Mouse (Mus musculus) small intestine, adult 2 months (tissue): ENCODE data around the gene Glce. TPM values are rescaled to one million over a fixed set of nuclear protein-coding genes. Genes with fewer than 3 reads are reported as not detected.

Experiments used
- H3K27ac ChIP-seq: fragments of 200-500 bp; 2 replicates; pipeline ENCODE4 v1.5.1; 2012; ENCODE audit warnings: low read depth, low read length, control low read depth, inconsistent platforms; ENCODE audit not compliant: insufficient read depth
- H3K27me3 ChIP-seq: fragments of 200-500 bp; 2 replicates; pipeline ENCODE4 v1.6.1; 2012; ENCODE audit warnings: mild to moderate bottlenecking, moderate library complexity, low read length, inconsistent platforms; ENCODE audit not compliant: control insufficient read depth, insufficient read depth
- H3K36me3 ChIP-seq: fragments of 200-500 bp; 2 replicates; pipeline ENCODE4 v1.6.1; 2012; ENCODE audit warnings: mild to moderate bottlenecking, low read length, control low read depth, inconsistent platforms; ENCODE audit not compliant: control insufficient read depth, insufficient read depth
- H3K4me1 ChIP-seq: fragments of 200-500 bp; 2 replicates; pipeline ENCODE4 v1.6.1; 2012; ENCODE audit warnings: low read length, inconsistent platforms, mixed read lengths; ENCODE audit not compliant: control insufficient read depth, insufficient read depth, insufficient read length
- H3K4me3 ChIP-seq: fragments of 200-500 bp; 2 replicates; pipeline ENCODE4 v1.5.1; 2012; ENCODE audit warnings: low read depth, mild to moderate bottlenecking, control low read depth, inconsistent platforms, low read length, moderate library complexity
- CTCF ChIP-seq: fragments of 200-500 bp; IDR thresholded peaks from 2 replicates; pipeline ENCODE4 v1.5.1; 2012; ENCODE audit warnings: low read depth, mild to moderate bottlenecking, control low read depth, inconsistent platforms, low read length, moderate library complexity, mixed read lengths; ENCODE audit not compliant: insufficient replicate concordance, insufficient read length; ENCODE audit errors: extremely low read depth
- POLR2A ChIP-seq: fragments of 200-500 bp; IDR thresholded peaks from 2 replicates; pipeline ENCODE4 v1.6.1; 2012; ENCODE audit warnings: low read depth, mild to moderate bottlenecking, control low read depth, inconsistent platforms, low read length, moderate library complexity
- WGBS: fragments of 180-500 bp; shearing (Covaris S2); methylation state at CpG from one replicate; pipeline ENCODE4 v1.1.7; 2018; 5-methylcytosine and 5-hydroxymethylcytosine counted together
- polyA plus RNA-seq: library from polyadenylated mRNA; depleted of rRNA; stranded (reverse); fragments of >200 nt; gene quantifications from 2 replicates; pipeline ENCODE4 v1.2.3, GENCODE M21; 2012

Gene Glce
- polyA plus RNA-seq, 1 experiment = 2.2 TPM

GRCm38 (mm10) chr9:62145198-62145597 lies 22.7 kb upstream of the Glce start:
- 87% methylated on average over 2 of the region's 2 CpGs for WGBS
- H3K4me3 ChIP-seq = no peak overlapping the region
- no peak for TF ChIP-seq CTCF
- no peak for TF ChIP-seq POLR2A
- H3K4me1 ChIP-seq = peaks cover 12% of the 10 kb centered on the region; the same call in 1 of the 2 replicates
- no peaks in the 10 kb centered on the region for H3K27me3 ChIP-seq
- H3K36me3 ChIP-seq = no peaks in the 10 kb centered on the region
- H3K27ac ChIP-seq = no peak overlapping the region

- Histone ChIP-seq H3K36me3 (no peaks in the 10 kb centered on the region), H3K27ac (peak overlapping the region; percentile 63), H3K27me3 (no peaks in the 10 kb centered on the region), H3K4me3 (no peak overlapping the region), H3K4me1 (peaks cover 12% of the 10 kb centered on the region; the same call in 1 of the 2 replicates)
- TF ChIP-seq CTCF (no peak), POLR2A (no peak)
- 24% methylated on average over 7 of the region's 7 CpGs for WGBS
Observed at GRCm38 (mm10) chr9:62143428-62143827, 21.0 kb upstream of the Glce start.

GRCm38 (mm10) chr9:62139027-62139426 lies 16.6 kb upstream of the Glce start:
- no peaks in the 10 kb centered on the region for H3K36me3 ChIP-seq
- no peak for TF ChIP-seq CTCF
- no peak for TF ChIP-seq POLR2A
- 74% methylated on average over 7 of the region's 7 CpGs for WGBS
- no peaks in the 10 kb centered on the region for H3K27me3 ChIP-seq
- no peak overlapping the region for H3K4me3 ChIP-seq
- peaks cover 12% of the 10 kb centered on the region; the same call in 1 of the 2 replicates for H3K4me1 ChIP-seq
- H3K27ac ChIP-seq = no peak overlapping the region

GRCm38 (mm10) chr9:62137259-62137658 lies 14.8 kb upstream of the Glce start:
- Histone ChIP-seq H3K27ac (no peak overlapping the region), H3K4me3 (no peak overlapping the region), H3K27me3 (no peaks in the 10 kb centered on the region), H3K36me3 (no peaks in the 10 kb centered on the region), H3K4me1 (peaks cover 4% of the 10 kb centered on the region; the same call in 1 of the 2 replicates)
- TF ChIP-seq POLR2A (no peak), CTCF (no peak)
- 26% methylated on average over 8 of the region's 8 CpGs for WGBS

GRCm38 (mm10) chr9:62132005-62132782 lies 9.7 kb upstream of the Glce start:
- TF ChIP-seq CTCF = no peak
- no peak for TF ChIP-seq POLR2A
- H3K27me3 ChIP-seq = no peaks in the 10 kb centered on the region
- 77% methylated on average over 4 of the region's 4 CpGs for WGBS
- no peaks in the 10 kb centered on the region for H3K36me3 ChIP-seq
- H3K27ac ChIP-seq = no peak overlapping the region
- H3K4me3 ChIP-seq = no peak overlapping the region
- no peaks in the 10 kb centered on the region for H3K4me1 ChIP-seq

GRCm38 (mm10) chr9:62130746-62131145 lies 8.3 kb upstream of the Glce start:
- TF ChIP-seq CTCF (no peak), POLR2A (no peak)
- H3K4me3 ChIP-seq = no peak overlapping the region
- no peaks in the 10 kb centered on the region for H3K36me3 ChIP-seq
- no peaks in the 10 kb centered on the region for H3K4me1 ChIP-seq
- H3K27me3 ChIP-seq = no peaks in the 10 kb centered on the region
- WGBS = 82% methylated on average over 5 of the region's 5 CpGs
- no peak overlapping the region for H3K27ac ChIP-seq

- H3K4me3 ChIP-seq = no peak overlapping the region
- no peaks in the 10 kb centered on the region for H3K4me1 ChIP-seq
- H3K36me3 ChIP-seq = no peaks in the 10 kb centered on the region
- 88% methylated on average over 2 of the region's 2 CpGs for WGBS
- TF ChIP-seq POLR2A (no peak), CTCF (no peak)
- H3K27ac ChIP-seq = no peak overlapping the region
- no peaks in the 10 kb centered on the region for H3K27me3 ChIP-seq
Observed at GRCm38 (mm10) chr9:62128056-62128455, 5.6 kb upstream of the Glce start.
